Mouse (Mus musculus) myocyte (in vitro differentiated cells): ENCODE results near the gene Gm3435. TPM values are rescaled to one million over a fixed set of nuclear protein-coding genes. Genes with fewer than 3 reads are reported as not detected.

Experiments
- H3K27me3 ChIP-seq: one replicate; pipeline ENCODE4 v1.6.1; 2011; ENCODE audit not compliant: control insufficient read depth, insufficient read depth, insufficient read length
- H3K36me3 ChIP-seq: one replicate; pipeline ENCODE4 v1.6.1; 2011; ENCODE audit not compliant: control insufficient read depth, insufficient read depth
- H3K4me2 ChIP-seq: one replicate; pipeline ENCODE4 v1.6.1; 2011; ENCODE audit warnings: low read depth, control low read depth
- H3K4me3 ChIP-seq: one replicate; pipeline ENCODE4 v1.5.1; 2011; ENCODE audit warnings: mild to moderate bottlenecking, control low read depth, moderate library complexity
- H3K79me2 ChIP-seq: one replicate; pipeline ENCODE4 v1.6.1; 2011; ENCODE audit not compliant: control insufficient read depth, insufficient read depth
- H3ac ChIP-seq: one replicate; pipeline ENCODE4 v1.6.1; 2011; ENCODE audit not compliant: control insufficient read depth, insufficient read length
- CEBPB ChIP-seq: IDR thresholded peaks from 2 replicates; pipeline ENCODE4 v1.6.1; 2011; ENCODE audit warnings: mild to moderate bottlenecking, moderate library complexity; ENCODE audit not compliant: poor library complexity, insufficient read depth, severe bottlenecking
- E2F4 ChIP-seq: IDR thresholded peaks from one replicate; pipeline ENCODE4 v1.6.1; 2011; ENCODE audit warnings: mild to moderate bottlenecking, control low read depth, moderate library complexity; ENCODE audit not compliant: insufficient read depth
- MAX ChIP-seq: IDR thresholded peaks from one replicate; pipeline ENCODE4 v1.6.1; 2011; ENCODE audit warnings: low read depth, mild to moderate bottlenecking, control low read depth
- MYOD1 ChIP-seq, 3 experiments: IDR thresholded peaks; one replicate each; pipeline ENCODE4 v1.6.1; 2011; ENCODE audit warnings: control low read depth in 2 of 3, low read depth in 2 of 3, mild to moderate bottlenecking in 2 of 3, moderate library complexity in 1 of 3; ENCODE audit not compliant: insufficient read length in 2 of 3, control insufficient read depth in 1 of 3
- MYOG ChIP-seq, 3 experiments: IDR thresholded peaks; one replicate each; pipeline ENCODE4 v1.6.1; 2011; ENCODE audit warnings: control low read depth in 2 of 3, low read depth in 2 of 3, mild to moderate bottlenecking in 2 of 3; ENCODE audit not compliant: insufficient read length in 2 of 3, control insufficient read depth in 1 of 3, insufficient read depth in 1 of 3
- POLR2A ChIP-seq: IDR thresholded peaks from one replicate; pipeline ENCODE4 v1.6.1; 2011; ENCODE audit warnings: low read depth, mild to moderate bottlenecking, control low read depth, moderate library complexity; ENCODE audit not compliant: insufficient read length
- POLR2AphosphoS2 ChIP-seq: IDR thresholded peaks from one replicate; pipeline ENCODE4 v1.6.1; 2011; ENCODE audit warnings: low read depth, control low read depth; ENCODE audit not compliant: insufficient read length
- REST ChIP-seq: IDR thresholded peaks from one replicate; pipeline ENCODE4 v1.6.1; 2011; ENCODE audit warnings: mild to moderate bottlenecking, control low read depth, moderate library complexity; ENCODE audit not compliant: insufficient read depth, insufficient read length
- SRF ChIP-seq: IDR thresholded peaks from one replicate; pipeline ENCODE4 v1.6.1; 2011; ENCODE audit warnings: low read depth; ENCODE audit not compliant: control insufficient read depth, insufficient read length
- TCF12 ChIP-seq: IDR thresholded peaks from one replicate; pipeline ENCODE4 v1.6.1; 2011; ENCODE audit warnings: mild to moderate bottlenecking, control low read depth; ENCODE audit not compliant: poor library complexity, insufficient read depth, severe bottlenecking
- TCF3 ChIP-seq: IDR thresholded peaks from one replicate; pipeline ENCODE4 v1.6.1; 2011; ENCODE audit warnings: low read depth, control low read depth; ENCODE audit not compliant: insufficient read length
- USF1 ChIP-seq: IDR thresholded peaks from one replicate; pipeline ENCODE4 v1.6.1; 2011; ENCODE audit warnings: low read depth, mild to moderate bottlenecking, control low read depth, moderate library complexity
- polyA plus RNA-seq: library from polyadenylated mRNA; unstranded; fragments of >200 nt; fragmentation: generic; extraction: Trizol; gene quantifications from one replicate; pipeline ENCODE4 v1.2.1, GENCODE M21; 2012; ENCODE audit warnings: missing spikeins

Gm3435 gene
- polyA plus RNA-seq, 1 experiment, result 2.9 TPM

DNA sequence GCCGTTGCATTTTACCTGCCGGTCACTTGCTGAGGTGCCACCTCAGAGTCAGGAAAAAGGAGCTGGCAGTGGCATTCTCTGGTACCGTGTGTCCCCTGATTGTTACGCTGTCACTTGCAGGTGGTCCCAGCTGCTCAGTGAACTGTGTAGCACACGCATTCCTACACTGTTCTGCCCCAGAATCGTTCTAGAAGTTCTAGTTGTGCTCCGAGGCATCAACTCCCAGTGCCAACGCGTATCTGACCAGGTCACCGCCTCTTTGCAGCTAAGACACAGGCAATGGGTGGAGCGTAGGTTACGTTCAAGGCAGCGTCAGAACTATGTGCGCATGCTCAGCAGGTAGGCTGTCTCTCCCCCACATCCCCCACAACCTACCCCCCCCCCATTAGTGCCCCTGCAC is 49.7 kb downstream of the Gm3435 start:
- TF ChIP-seq POLR2AphosphoS2 (no peak), SRF (no peak), POLR2A (no peak), TCF12 (no peak), MAX (no peak), E2F4 (no peak), MYOG (IDR thresholded peaks at IDR 0.05; ENCODE audit: control insufficient read depth in 1 of 3, insufficient read depth in 1 of 3, insufficient read length in 2 of 3, low read depth in 2 of 3) (no peak), USF1 (no peak), CEBPB (no peak), REST (no peak), TCF3 (no peak), MYOD1 (IDR thresholded peaks at IDR 0.05; ENCODE audit: control insufficient read depth in 1 of 3, insufficient read length in 2 of 3, low read depth in 2 of 3) (no peak)
- Histone ChIP-seq H3K36me3 (peaks cover 5% of the 10 kb centered on the region), H3K4me2 (no peak overlapping the region), H3K27me3 (no peaks in the 10 kb centered on the region), H3K79me2 (no peaks in the 10 kb centered on the region), H3K4me3 (no peak overlapping the region), H3ac (no peak overlapping the region)

DNA sequence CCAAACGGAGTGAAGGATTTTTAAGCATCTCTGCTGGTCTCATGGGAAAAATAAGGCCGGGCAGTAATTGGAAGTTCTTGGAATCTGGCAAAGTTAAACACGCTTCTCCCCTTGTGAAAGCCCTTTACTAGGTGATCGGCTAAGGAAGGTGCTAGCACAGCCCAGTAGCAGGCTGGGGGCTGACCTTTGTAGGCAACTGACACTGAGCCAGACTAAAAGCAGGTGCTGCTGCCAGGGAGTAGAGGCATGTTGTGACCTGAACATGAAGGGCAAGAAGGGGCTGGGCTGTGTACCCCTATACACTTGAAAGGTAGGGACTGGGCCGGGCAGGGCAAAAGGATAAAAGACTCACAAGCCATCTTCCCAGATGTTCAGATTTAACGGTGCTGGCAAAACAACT is 50.4 kb downstream of the Gm3435 start:
- Histone ChIP-seq H3K36me3 (peaks cover 5% of the 10 kb centered on the region), H3K4me2 (no peak overlapping the region)

DNA sequence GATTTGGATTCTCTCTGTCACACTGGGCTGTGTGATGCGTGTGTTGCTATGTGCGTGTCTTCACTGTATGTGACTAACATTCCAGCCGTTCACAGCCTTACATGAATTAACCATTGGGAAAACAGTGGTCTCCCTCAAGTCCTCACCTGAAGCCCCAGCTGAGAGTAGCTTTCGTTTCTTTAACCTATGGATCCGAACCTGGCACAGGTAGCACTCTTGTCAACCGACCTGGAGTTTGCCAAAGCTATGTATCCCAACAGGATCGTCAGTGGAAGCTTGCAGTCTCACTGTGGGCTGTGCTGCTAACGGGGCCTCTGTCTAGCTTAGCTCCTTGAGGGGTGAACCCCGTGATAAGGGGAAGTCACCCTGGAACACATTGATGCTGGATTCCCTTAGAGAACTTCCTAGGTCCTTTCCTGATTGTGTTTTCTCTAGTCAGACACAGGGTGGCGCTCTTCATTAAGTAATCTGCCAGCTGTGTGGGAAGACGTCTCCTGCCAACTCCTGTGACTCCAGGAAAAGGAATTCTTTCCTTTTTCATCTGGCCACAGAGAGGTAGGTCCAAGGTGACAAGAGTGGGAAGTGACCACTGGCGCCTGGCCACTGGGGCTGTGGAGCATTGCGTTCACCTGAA is 55.5 kb downstream of the Gm3435 start:
- no peak overlapping the region for H3K4me3 ChIP-seq
- H3K79me2 ChIP-seq, result no peaks in the 10 kb centered on the region
- H3K4me2 ChIP-seq, result peak overlapping the region; percentile 70
- H3ac ChIP-seq, result no peak overlapping the region
- H3K27me3 ChIP-seq, result no peaks in the 10 kb centered on the region
- no peak for TF ChIP-seq MYOG (IDR thresholded peaks at IDR 0.05; ENCODE audit: control insufficient read depth in 1 of 3, insufficient read depth in 1 of 3, insufficient read length in 2 of 3, low read depth in 2 of 3)
- no peak for TF ChIP-seq TCF3
- peak; percentile 14 for TF ChIP-seq POLR2AphosphoS2
- peaks cover 5% of the 10 kb centered on the region for H3K36me3 ChIP-seq

More for the DNA sequence above, 50.4 kb downstream of the Gm3435 start:
- Histone ChIP-seq H3K79me2 (no peaks in the 10 kb centered on the region), H3K27me3 (no peaks in the 10 kb centered on the region), H3ac (no peak overlapping the region), H3K4me3 (no peak overlapping the region)
- TF ChIP-seq REST (no peak), TCF12 (no peak)

DNA sequence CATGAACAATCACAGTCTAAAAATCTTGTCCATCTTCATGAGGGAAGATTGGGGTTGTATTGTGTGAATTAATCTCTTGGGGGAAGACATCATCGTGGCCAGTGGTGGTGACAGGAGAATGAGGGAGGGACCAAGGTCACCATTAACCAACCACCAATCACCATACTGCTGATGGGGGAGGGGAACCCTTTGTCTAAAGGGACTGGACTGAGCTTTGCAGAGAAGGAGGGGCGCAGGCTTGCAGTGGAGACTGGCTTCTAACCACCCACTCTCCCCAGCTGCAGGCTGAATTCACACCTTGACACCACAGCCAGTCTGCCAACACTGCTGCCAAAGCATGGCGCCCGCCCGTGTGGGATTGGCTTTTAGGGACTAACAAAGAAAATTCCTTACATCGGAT is 56.1 kb downstream of the Gm3435 start:
- Histone ChIP-seq H3K4me3 (no peak overlapping the region), H3K4me2 (peak overlapping the region; percentile 70), H3K36me3 (no peaks in the 10 kb centered on the region), H3K79me2 (no peaks in the 10 kb centered on the region), H3ac (no peak overlapping the region), H3K27me3 (no peaks in the 10 kb centered on the region)
- TF ChIP-seq MYOG (IDR thresholded peaks at IDR 0.05; ENCODE audit: control insufficient read depth in 1 of 3, insufficient read depth in 1 of 3, insufficient read length in 2 of 3, low read depth in 2 of 3) (peak in 1 of 3 experiments; percentile 14), USF1 (no peak), REST (no peak)

DNA sequence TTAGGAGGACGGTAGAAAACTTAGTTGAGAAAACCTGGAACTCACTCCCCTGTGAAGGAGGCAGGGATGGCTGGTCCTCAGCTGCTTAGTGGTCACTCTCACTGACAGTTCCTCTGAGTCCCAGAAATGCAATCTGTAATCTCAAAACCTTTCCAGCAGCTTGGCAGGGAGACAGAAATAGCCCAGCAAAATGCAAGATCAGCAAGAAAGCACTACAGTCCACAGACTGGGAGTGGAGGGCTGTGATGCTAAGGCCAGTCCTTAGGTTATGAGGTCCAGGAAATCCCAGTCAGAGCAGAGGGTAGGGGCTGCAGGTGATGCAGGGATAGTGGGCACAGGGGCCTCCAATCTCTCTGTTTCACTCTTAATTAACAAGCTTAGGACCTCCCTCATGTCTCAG is 56.9 kb downstream of the Gm3435 start:
- H3ac ChIP-seq, result no peak overlapping the region

More for the DNA sequence above, 56.9 kb downstream of the Gm3435 start:
- no peak overlapping the region for H3K4me2 ChIP-seq
- no peaks in the 10 kb centered on the region for H3K36me3 ChIP-seq
- no peaks in the 10 kb centered on the region for H3K27me3 ChIP-seq
- no peak for TF ChIP-seq MAX
- peak in 1 of 3 experiments; percentile 20 for TF ChIP-seq MYOD1 (IDR thresholded peaks at IDR 0.05; ENCODE audit: control insufficient read depth in 1 of 3, insufficient read length in 2 of 3, low read depth in 2 of 3)
- no peaks in the 10 kb centered on the region for H3K79me2 ChIP-seq
- no peak overlapping the region for H3K4me3 ChIP-seq
